Mouse (Mus musculus): ENCODE data around the gene Ppt1.

DNA sequence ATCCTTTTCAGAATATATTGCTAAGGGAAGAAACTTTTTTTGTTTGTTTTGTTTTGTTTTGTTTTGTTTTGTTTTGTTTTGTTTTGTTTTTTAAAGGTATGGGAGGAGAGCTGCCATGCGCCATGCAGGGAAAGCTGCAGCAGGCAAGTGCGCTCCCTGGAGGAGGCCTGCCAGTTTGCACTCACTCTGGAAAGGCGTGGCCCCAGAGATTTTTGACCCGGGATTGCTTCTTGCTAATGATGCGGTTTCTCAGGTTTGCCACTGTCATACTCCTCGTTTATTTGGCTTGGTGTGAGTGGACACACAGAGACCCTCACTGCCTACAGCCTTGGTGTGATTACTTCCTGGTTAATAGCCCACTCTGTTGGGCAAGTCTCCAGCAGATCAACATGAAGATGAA, 66.1 kb downstream of the Ppt1 start:
- TF ChIP-seq CTCF (IDR thresholded peaks at IDR 0.05; ENCODE audit: insufficient read depth, low read depth, low read length) = no peak
- TF ChIP-seq POLR2A (IDR thresholded peaks at IDR 0.05; ENCODE audit: insufficient read depth, low read depth, low read length) = no peak
